In genomic region chr13:112271901-112272537, GRCm38 (mm10) we compare ENCODE assay signal across 8 mouse cellular contexts. TPM values are rescaled to one million over a fixed set of nuclear protein-coding genes. Genes with fewer than 3 reads are reported as not detected.
DNase-seq lines count a peak whose midpoint lies in the region; ATAC-seq and TF ChIP-seq lines count a peak whose summit lies in the region.

No protein-coding gene starts in this region.

- no peak overlapping the region for H3K4me3 ChIP-seq in kidney, postnatal 0 days (replicated peaks; ENCODE audit: low read depth, low read length)

- ATAC-seq in common myeloid progenitor, adult 5-6 weeks (replicated peaks; ENCODE audit: low read depth, poor library complexity, severe bottlenecking), result peak; percentile 87
- ATAC-seq in kidney, postnatal 0 days (replicated peaks; ENCODE audit: low FRiP score, low read depth), result peak; percentile 25; the same call in 1 of the 2 replicates
- 0 out of 2 replicates have a peak, but pooled peaks have one; percentile 30 for ATAC-seq in neutrophil, adult 5-6 weeks (ENCODE audit: extremely low read depth, insufficient number of reproducible peaks, low FRiP score, poor library complexity, severe bottlenecking)

- H3K27me3 ChIP-seq in kidney, postnatal 0 days (ENCODE audit: insufficient read depth, low read length), result no peaks in the 10 kb centered on the region

- no peak overlapping the region for H3K9ac ChIP-seq in kidney, postnatal 0 days (ENCODE audit: low read depth, low read length)

- H3K4me2 ChIP-seq in kidney, postnatal 0 days (ENCODE audit: low read length), result no peak overlapping the region

- peak; percentile 61 for DNase-seq in adrenal gland, postnatal 14 days
- DNase-seq in adrenal gland, postnatal 4 days (ENCODE audit: low spot score in 2 of 2), result no peak
- DNase-seq in left cerebral cortex, postnatal 25 days (ENCODE audit: low spot score in 2 of 2), result peak; percentile 13 to 41
- DNase-seq in left cerebral cortex, adult 11 months (ENCODE audit: low spot score), result no peak
- peak; percentile 90 for DNase-seq in kidney, postnatal 0 days (ENCODE audit: low spot score)
- no peak for DNase-seq in right cerebral cortex, postnatal 10 days (ENCODE audit: low spot score in 2 of 2)

- 24% methylated on average over 5 of the region's 5 CpGs for WGBS in kidney, postnatal 0 days

- H3K9me3 ChIP-seq in kidney, postnatal 0 days (replicated peaks; ENCODE audit: low read length), result no peaks in the 10 kb centered on the region

- no peaks in the 10 kb centered on the region for H3K36me3 ChIP-seq in kidney, postnatal 0 days (ENCODE audit: insufficient read depth, low read length)

- H3K4me1 ChIP-seq in kidney, postnatal 0 days (replicated peaks; ENCODE audit: insufficient read depth, low read length), result no peaks in the 10 kb centered on the region

- peak; percentile 77 for TF ChIP-seq CTCF in kidney, postnatal 0 days (IDR thresholded peaks at IDR 0.05; ENCODE audit: low read depth)

- no peak overlapping the region for H3K27ac ChIP-seq in kidney, postnatal 0 days

- intact Hi-C loops in left cerebral cortex, postnatal 25 days (cut with DNase I), result loop anchor here (1.0 kb wide), 1 partner anchor 237 kb away; no protein-coding TSS in a partner anchor

RNA-seq across cellular contexts. Expression of gene Ankrd55, which starts 16.2 kb away (rescaled TPM):
- 3.8 and 4.4 TPM in 2 replicates for total RNA-seq in adrenal gland, postnatal 14 days (2021)
- total RNA-seq in adrenal gland, postnatal 4 days (2021), result 1 to 10 TPM; 3.6 to 4.3 TPM
- 1 to 10 TPM; 3.2 to 3.8 TPM for total RNA-seq in left cerebral cortex, postnatal 25 days (2021)
- not detected in 2 replicates for total RNA-seq in common myeloid progenitor, adult 5-6 weeks (2017)
- 0.30 and 0.36 TPM in 2 replicates for polyA plus RNA-seq in kidney, postnatal 0 days (2015; fragmentation: Nextera tagmentation; extraction: Ambion mirVana)
- total RNA-seq in neutrophil, adult 5-6 weeks (2017), result not detected in 2 replicates

Comparison
In these comparisons a context has a peak if more than half of its experiments do, and no peak if none do; other contexts are left out.
1. DNase-seq: peak in adrenal gland, postnatal 14 days (single experiment), left cerebral cortex, postnatal 25 days (2 of 2) and kidney, postnatal 0 days (single experiment); none in adrenal gland, postnatal 4 days (0 of 2), left cerebral cortex, adult 11 months (single experiment) and right cerebral cortex, postnatal 10 days (0 of 2).
2. ATAC-seq: peak in every context shown above with its lines; median percentile 87 in common myeloid progenitor, adult 5-6 weeks; 30 in neutrophil, adult 5-6 weeks; 25 in kidney, postnatal 0 days.